Mouse (Mus musculus) heart, postnatal 0 days (tissue): ENCODE data around the gene Cbx3. TPM values are rescaled to one million over a fixed set of nuclear protein-coding genes. Genes with fewer than 3 reads are reported as not detected.

Experiments used
- ATAC-seq: fragments of 200-750 bp; cut with Nextera tagmentation; 2 replicates; pipeline ENCODE4 v1.8.0; 2017; ENCODE audit warnings: low read depth, moderate number of reproducible peaks, moderate library complexity; ENCODE audit not compliant: insufficient read depth
- DNase-seq: peaks from one replicate; pipeline ENCODE4 v3.0.0-alpha.2; 2016; ENCODE audit warnings: low spot score
- H3K27ac ChIP-seq: fragments of 300-500 bp; sonication (generic); 2 replicates; pipeline ENCODE4 v1.5.1; 2014; ENCODE audit warnings: low read depth, mild to moderate bottlenecking
- H3K27me3 ChIP-seq: fragments of 300-500 bp; sonication (generic); 2 replicates; pipeline ENCODE4 v1.6.1; 2014; ENCODE audit warnings: low read length, mixed read lengths; ENCODE audit not compliant: control insufficient read depth, insufficient read depth
- H3K36me3 ChIP-seq: fragments of 300-500 bp; sonication (generic); replicated peaks from 2 replicates; pipeline ENCODE4 v1.6.1; 2014; ENCODE audit warnings: low read length, mixed read lengths; ENCODE audit not compliant: control insufficient read depth, insufficient read depth
- H3K4me1 ChIP-seq: fragments of 300-500 bp; sonication (generic); 2 replicates; pipeline ENCODE4 v1.6.1; 2014; ENCODE audit warnings: antibody characterized with exemption; ENCODE audit not compliant: control insufficient read depth, insufficient read depth
- H3K4me2 ChIP-seq: fragments of 300-500 bp; sonication (generic); 2 replicates; pipeline ENCODE4 v1.6.1; 2014; ENCODE audit warnings: low read depth, mild to moderate bottlenecking, low read length, moderate library complexity
- H3K4me3 ChIP-seq: fragments of 300-500 bp; sonication (generic); 2 replicates; pipeline ENCODE4 v1.5.1; 2014; ENCODE audit warnings: low read depth, low read length
- H3K9ac ChIP-seq: fragments of 300-500 bp; sonication (generic); replicated peaks from 2 replicates; pipeline ENCODE4 v1.6.1; 2014; ENCODE audit warnings: low read depth, low read length, mixed read lengths
- H3K9me3 ChIP-seq: fragments of 300-500 bp; sonication (generic); replicated peaks from 2 replicates; pipeline ENCODE4 v1.6.1; 2016; ENCODE audit warnings: low read length; ENCODE audit not compliant: control insufficient read depth
- CTCF ChIP-seq: IDR thresholded peaks from 2 replicates; pipeline ENCODE4 v1.5.1; 2016; ENCODE audit warnings: antibody characterized with exemption, control low read depth, low read depth
- EP300 ChIP-seq: IDR thresholded peaks from 2 replicates; pipeline ENCODE4 v1.6.1; 2016; ENCODE audit warnings: antibody characterized with exemption, low read depth
- WGBS: fragments of 180-500 bp; shearing (Covaris S2); extraction: QIAGEN DNeasy Blood & Tissue Kit; methylation state at CpG from one replicate; pipeline ENCODE4 v1.1.7; 2014; 5-methylcytosine and 5-hydroxymethylcytosine counted together
- polyA plus RNA-seq: library from polyadenylated mRNA; unstranded; fragments of >200 nt; fragmentation: Nextera tagmentation; extraction: Ambion mirVana; gene quantifications from 2 replicates; pipeline ENCODE4 v1.2.1, GENCODE M21; 2015
- total RNA-seq: library from RNA; depleted of rRNA; stranded (reverse); fragments of >200 nt; gene quantifications from 2 replicates; pipeline ENCODE4 v1.2.3, GENCODE M21; 2014; ENCODE audit warnings: low replicate concordance

Cbx3 gene
- total and polyA plus RNA-seq, 2 experiments from 2014 or later = 66.0 to 270 TPM

DNA sequence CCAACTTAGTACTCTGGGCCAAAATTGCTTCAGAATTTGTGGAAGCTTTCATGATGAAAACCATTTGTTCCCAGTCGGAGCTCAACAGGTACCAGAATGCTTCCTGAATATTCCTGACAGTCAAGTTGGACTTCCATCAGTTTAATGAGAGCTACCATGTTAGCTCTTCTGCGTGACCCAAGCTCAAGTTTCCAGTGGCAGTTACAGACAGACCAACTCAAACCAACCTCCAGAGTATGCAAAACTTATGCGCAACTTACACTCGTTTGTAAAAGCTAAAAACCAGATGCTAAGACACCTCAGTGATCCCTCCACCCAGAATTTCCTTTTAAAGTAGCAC is 10.2 kb upstream of the Cbx3 start:
- Histone ChIP-seq H3K27me3 (no peaks in the 10 kb centered on the region), H3K9ac (no peak overlapping the region), H3K4me3 (no peak overlapping the region), H3K4me1 (no peaks in the 10 kb centered on the region), H3K36me3 (peaks cover 47% of the 10 kb centered on the region), H3K4me2 (no peak overlapping the region), H3K9me3 (no peaks in the 10 kb centered on the region), H3K27ac (no peak overlapping the region)
- 80% methylated on average over 4 of the region's 4 CpGs for WGBS
- no peak for ATAC-seq
- 0 out of 2 replicates have a peak, but pooled peaks have one; percentile 25 for TF ChIP-seq EP300
- TF ChIP-seq CTCF = no peak
- DNase-seq = no peak

DNA sequence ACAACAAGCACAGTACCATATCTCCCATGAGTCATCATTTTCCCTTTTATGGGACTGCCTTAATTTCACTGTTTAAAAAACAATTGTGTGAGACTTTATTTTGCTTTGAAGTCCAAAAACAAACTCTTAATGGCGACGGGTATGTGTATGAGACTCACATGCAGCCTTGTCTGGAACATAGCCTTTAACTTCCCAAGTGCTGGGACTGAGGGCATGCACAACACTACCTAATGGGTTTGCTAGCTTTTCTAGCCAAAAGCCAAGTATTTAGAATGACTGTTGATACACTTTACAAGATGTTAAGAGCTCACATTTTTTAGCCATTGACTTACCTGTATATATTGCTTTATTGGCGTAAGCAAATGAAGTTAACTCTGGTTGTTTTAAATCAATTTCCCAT is 9.8 kb upstream of the Cbx3 start:
- WGBS = 83% methylated on average over 3 of the region's 3 CpGs
- Histone ChIP-seq H3K4me3 (no peak overlapping the region), H3K9ac (no peak overlapping the region), H3K27me3 (no peaks in the 10 kb centered on the region), H3K36me3 (peaks cover 47% of the 10 kb centered on the region), H3K27ac (no peak overlapping the region), H3K4me1 (no peaks in the 10 kb centered on the region), H3K4me2 (no peak overlapping the region), H3K9me3 (no peaks in the 10 kb centered on the region)
- DNase-seq (no peak), ATAC-seq (no peak)
- TF ChIP-seq CTCF (no peak), EP300 (no peak)

DNA sequence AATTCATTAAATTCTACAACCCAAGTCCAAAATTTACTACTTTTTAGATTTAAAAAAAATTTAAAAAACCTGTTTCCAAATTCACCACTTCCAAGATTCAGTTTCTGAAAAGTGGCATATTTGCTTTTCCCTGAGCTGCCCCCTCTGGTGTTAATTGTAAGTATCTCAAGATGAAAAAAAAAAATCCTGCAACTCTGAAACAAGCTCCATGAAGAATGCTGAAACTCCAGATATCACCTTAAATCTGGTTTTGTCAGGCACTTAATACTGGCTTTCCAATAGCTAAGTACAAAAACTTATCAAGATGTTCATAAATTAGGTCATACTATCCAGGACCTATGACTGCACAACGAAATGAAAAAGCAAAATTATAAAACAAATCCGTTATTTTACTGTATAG is 2.5 kb upstream of the Cbx3 start:
- Histone ChIP-seq H3K4me2 (peak overlapping the region; percentile 75), H3K36me3 (peaks cover 38% of the 10 kb centered on the region), H3K9ac (peak overlapping the region; percentile 8; the same call in 1 of the 2 replicates), H3K27ac (no peak overlapping the region), H3K4me3 (peak overlapping the region; percentile 99), H3K4me1 (peaks cover 22% of the 10 kb centered on the region; the same call in 1 of the 2 replicates), H3K9me3 (no peaks in the 10 kb centered on the region), H3K27me3 (no peaks in the 10 kb centered on the region)
- TF ChIP-seq EP300 (no peak), CTCF (peak; percentile 32; the same call in 1 of the 2 replicates)
- DNase-seq = peak; percentile 54
- ATAC-seq = no peak
- WGBS = 0% methylated on average over 2 of the region's 2 CpGs

DNA sequence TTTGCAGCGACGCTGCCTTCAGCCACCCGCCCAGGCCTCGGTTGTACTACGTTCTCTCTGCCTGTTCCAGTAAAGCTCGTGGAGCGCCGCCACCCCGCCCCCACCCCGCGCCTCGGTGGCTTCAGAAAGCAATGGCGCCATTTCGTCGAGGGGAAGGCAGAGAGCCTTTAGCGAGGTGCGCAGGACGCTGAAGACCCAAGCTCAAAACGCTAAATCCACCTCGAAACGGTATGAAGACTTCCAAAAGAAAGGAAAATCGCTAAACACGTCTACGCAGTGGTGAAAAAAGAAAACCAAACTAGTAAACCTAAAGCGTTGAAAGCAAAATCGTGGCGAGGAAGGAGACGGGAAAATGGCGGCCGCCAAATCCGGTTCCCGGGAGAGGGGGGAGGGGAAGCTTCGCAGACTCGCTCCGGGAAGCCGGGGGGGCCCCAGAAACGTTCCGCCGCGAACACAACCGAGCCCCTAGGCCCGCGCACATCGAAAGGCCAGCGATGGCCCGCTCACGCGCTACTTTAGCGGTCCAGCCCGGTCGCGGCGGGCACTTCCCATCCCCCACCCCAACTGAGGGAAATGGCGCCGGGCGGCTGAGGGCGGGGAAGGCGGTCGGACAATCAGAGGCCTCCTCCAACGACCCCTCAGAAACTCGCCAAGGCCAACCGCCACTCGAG is 1.1 kb upstream of the Cbx3 start:
- Histone ChIP-seq H3K4me2 (peak overlapping the region; percentile 75), H3K4me1 (peaks cover 22% of the 10 kb centered on the region), H3K4me3 (peak overlapping the region; percentile 99), H3K9ac (peak overlapping the region; percentile 100), H3K27ac (peak overlapping the region; percentile 100), H3K36me3 (peaks cover 25% of the 10 kb centered on the region), H3K9me3 (no peaks in the 10 kb centered on the region), H3K27me3 (no peaks in the 10 kb centered on the region)
- TF ChIP-seq CTCF = no peak
- peak; percentile 61 for TF ChIP-seq EP300
- WGBS = under 1% methylated on average over 63 of the region's 63 CpGs
- ATAC-seq = peak; percentile 29
- peak; percentile 76 for DNase-seq

DNA sequence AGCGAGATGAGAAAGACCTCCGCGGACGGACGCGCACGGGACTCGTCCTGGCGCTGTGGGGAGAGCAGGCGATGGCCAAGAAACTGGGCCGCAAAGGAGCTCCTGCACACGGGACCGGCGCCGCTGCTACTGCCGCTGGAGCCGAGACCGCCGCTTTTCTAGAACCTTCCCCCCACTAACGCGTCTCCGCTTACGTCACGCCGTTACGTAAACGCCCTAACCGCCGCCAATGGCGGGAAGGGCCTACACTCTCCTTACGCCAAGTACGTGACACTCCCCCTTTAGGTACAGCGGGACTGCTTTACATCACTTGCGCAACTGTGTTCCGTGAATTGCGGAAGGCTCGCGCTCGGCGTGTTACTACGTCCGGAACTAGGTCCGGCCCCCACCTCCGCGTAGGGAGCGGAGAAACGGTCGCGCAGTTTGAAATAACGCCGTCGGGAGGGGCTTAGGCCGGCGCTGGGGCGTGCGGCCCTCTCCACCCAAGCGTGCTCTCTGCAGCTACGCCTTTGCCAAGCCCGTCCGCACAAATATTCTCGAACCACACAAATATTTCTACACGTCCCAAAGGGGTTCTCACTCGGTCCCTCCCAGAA is 347 bp upstream of the Cbx3 start, which contains the start of gene Hnrnpa2b1:
Hnrnpa2b1 (minus strand) TSS at position 180 of the 596 bp plus-strand sequence.
- peak; percentile 98 for DNase-seq
- Histone ChIP-seq H3K9ac (peak within 1 kb of the TSS; percentile 100), H3K36me3 (peaks cover 25% of the 10 kb centered on the region), H3K27me3 (no peaks in the 10 kb centered on the region), H3K4me1 (peaks cover 22% of the 10 kb centered on the region), H3K9me3 (no peaks in the 10 kb centered on the region), H3K27ac (peak within 1 kb of the TSS; percentile 100), H3K4me2 (peak within 1 kb of the TSS; percentile 75), H3K4me3 (peak within 1 kb of the TSS; percentile 99)
- peak; percentile 98 for TF ChIP-seq EP300
- TF ChIP-seq CTCF = no peak
- WGBS = under 1% methylated on average over 63 of the region's 63 CpGs
- peak; percentile 89 for ATAC-seq

DNA sequence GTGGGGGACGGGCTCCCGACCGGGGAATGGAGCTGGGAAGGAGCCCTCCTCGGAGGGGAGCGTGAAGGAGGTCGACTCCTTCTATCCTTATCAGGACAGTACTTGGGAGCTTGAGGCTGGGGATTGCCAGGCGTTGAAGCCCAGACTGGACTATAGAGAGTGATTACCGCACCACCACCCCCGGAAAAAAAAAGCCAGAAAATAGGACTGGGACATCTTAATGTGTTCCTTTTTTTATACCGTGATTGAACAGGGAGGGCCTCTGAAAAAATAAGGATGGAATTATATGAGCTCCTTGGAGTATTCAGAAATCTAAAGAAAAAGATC is 982 bp downstream of the Cbx3 start:
- Histone ChIP-seq H3K4me1 (peaks cover 15% of the 10 kb centered on the region), H3K27ac (peak overlapping the region; percentile 100), H3K9ac (peak overlapping the region; percentile 97), H3K9me3 (no peaks in the 10 kb centered on the region), H3K4me2 (peak overlapping the region; percentile 75), H3K27me3 (no peaks in the 10 kb centered on the region), H3K36me3 (peaks cover 27% of the 10 kb centered on the region), H3K4me3 (peak overlapping the region; percentile 99)
- WGBS = 0% methylated on average over 10 of the region's 10 CpGs
- no peak for TF ChIP-seq EP300
- no peak for TF ChIP-seq CTCF
- ATAC-seq = no peak
- DNase-seq = no peak
